Mouse (Mus musculus): ENCODE measurements around the gene Atp11b.

GRCm38 (mm10) chr3:35751724-35752123, 2.2 kb upstream of the Atp11b start:
- no peak for TF ChIP-seq HCFC1 (IDR thresholded peaks at IDR 0.05; ENCODE audit: borderline replicate concordance, insufficient read depth, low read length)
- no peak for TF ChIP-seq ZNF384 (IDR thresholded peaks at IDR 0.05; ENCODE audit: low read depth, low read length)
- no peak for TF ChIP-seq ZC3H11A (IDR thresholded peaks at IDR 0.05; ENCODE audit: borderline replicate concordance, low read depth, low read length)

Data from ES-E14 (cell line).